Mouse (Mus musculus) leukemia stem cell, adult 10-12 weeks (primary cell): ENCODE data around the gene Fam102a. TPM values are rescaled to one million over a fixed set of nuclear protein-coding genes. Genes with fewer than 3 reads are reported as not detected.

Experiments
- polyA plus RNA-seq: library from polyadenylated mRNA; stranded (reverse); fragments of >175 nt; gene quantifications from 2 replicates; pipeline ENCODE4 v1.2.3, GENCODE M21; 2012; ENCODE audit warnings: low replicate concordance

Fam102a gene
- polyA plus RNA-seq = 23.3 and 36.8 TPM in 2 replicates

GRCm38 (mm10) chr2:32534733-32535471, at the start of gene Fam102a:
Gene Fam102a (plus strand): TSS chr2:32535332.

DNA sequence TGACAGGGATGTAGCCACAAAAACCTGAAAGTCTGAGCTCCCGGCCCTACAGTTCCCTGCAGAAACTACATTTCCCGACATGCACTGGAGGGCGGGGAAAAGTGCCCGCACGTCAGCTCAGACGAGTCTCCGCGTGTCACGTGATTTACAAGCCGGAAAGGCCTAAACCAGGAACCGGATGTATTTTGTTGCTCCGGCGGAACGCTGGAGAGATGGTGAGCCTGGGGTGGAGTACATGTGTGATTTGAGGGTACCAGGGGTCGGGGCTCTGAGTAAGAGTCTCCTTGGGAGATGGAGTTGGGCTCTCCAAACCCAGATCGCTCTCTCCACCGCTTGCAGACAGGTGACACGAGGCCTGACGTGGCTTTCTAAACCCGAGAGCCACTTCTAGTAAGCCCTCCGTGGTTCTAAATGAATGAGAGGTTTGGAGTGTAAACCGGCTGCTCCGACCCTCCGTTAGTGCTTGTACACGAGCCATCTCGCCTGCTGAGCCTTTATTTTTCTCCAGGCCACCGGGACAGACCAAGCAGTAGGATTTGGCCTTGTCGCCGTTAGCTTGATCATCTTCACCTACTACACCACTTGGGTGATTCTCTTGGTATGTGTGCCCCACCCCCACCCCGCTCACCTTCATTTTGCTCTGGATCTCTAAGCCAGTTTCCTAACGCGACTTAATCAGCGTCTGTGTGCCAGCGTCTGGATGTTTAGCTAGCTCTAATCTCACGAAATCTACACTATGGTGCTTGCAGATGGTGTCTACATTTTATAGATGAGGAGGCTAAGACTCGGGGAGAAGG, 35.8 kb downstream of the Fam102a start, which contains the start of gene Dpm2:
Gene Dpm2 (plus strand): TSS at position 161 of the 797 bp plus-strand sequence.

GRCm38 (mm10) chr2:32574497-32574896, 39.4 kb downstream of the Fam102a start, which contains the start of gene Pip5kl1:
Gene Pip5kl1 (plus strand): TSS chr2:32574797.

DNA sequence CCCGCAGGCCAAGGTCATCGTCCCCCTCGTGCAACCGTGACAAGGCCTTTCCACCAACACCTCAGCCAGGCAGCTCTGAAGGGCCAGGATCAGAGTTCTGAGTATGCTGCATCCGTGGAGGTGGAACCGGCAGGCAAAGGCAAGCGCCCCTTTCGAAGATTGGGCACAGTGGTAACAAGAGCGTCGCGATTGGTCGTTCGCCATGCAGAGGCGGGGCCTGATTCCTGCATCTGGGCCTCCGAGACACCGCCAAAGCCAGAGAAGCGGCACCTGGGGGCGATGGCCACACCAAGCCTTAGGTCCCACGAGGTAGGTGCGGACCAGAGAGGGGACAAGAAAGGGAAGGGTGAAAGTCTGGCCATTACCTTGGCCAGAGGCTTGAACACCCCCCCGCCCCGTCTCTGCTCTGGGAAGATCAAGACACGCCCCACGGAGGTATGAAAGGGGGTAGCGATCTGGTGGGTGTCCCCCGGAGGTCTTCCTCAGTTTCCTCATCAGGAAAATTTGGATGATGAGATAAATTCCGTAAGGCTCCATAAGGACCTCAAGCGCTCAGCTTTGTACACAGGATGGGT, 40.5 kb downstream of the Fam102a start, which contains the start of gene 9430097D07Rik:
Gene 9430097D07Rik (minus strand): TSS at position 99 of the 575 bp plus-strand sequence.

GRCm38 (mm10) chr2:32586871-32587351, 51.8 kb downstream of the Fam102a start, which contains the start of gene St6galnac4:
Gene St6galnac4 (plus strand): TSS chr2:32587095.

GRCm38 (mm10) chr2:32599409-32599808, 64.3 kb downstream of the Fam102a start, which contains the start of gene St6galnac6:
Gene St6galnac6 (plus strand): TSS chr2:32599709.

Other genes starting within 250 kb of the Fam102a start
- gene Golga2, start 247.9 kb upstream of the Fam102a start, polyA plus RNA-seq = 17.2 and 28.6 TPM in 2 replicates
- gene Swi5, start 247.3 kb upstream of the Fam102a start, polyA plus RNA-seq = 47.5 and 702 TPM in 2 replicates
- 184 and 189 TPM in 2 replicates for gene Ciz1, start 183.0 kb upstream of the Fam102a start, polyA plus RNA-seq
- gene Dnm1, start 182.0 kb upstream of the Fam102a start, polyA plus RNA-seq = 1.1 and 1.2 TPM in 2 replicates
- 140 and 176 TPM in 2 replicates for gene 1110008P14Rik, start 153.4 kb upstream of the Fam102a start, polyA plus RNA-seq
- 9.3 and 10.4 TPM in 2 replicates for gene Lcn2, start 147.1 kb upstream of the Fam102a start, polyA plus RNA-seq
- gene Ptges2, start 139.4 kb upstream of the Fam102a start, polyA plus RNA-seq = 6.3 and 10.6 TPM in 2 replicates
- 6.0 and 8.3 TPM in 2 replicates for gene Naif1, start 84.9 kb upstream of the Fam102a start, polyA plus RNA-seq
- gene Slc25a25, start 83.9 kb upstream of the Fam102a start, polyA plus RNA-seq = 15.3 and 20.4 TPM in 2 replicates
- 5.0 and 7.4 TPM in 2 replicates for gene Dpm2, start 35.5 kb downstream of the Fam102a start, polyA plus RNA-seq
- gene Pip5kl1, start 39.5 kb downstream of the Fam102a start, polyA plus RNA-seq = 0.31 and 1.0 TPM in 2 replicates
- gene 9430097D07Rik, start 40.4 kb downstream of the Fam102a start, polyA plus RNA-seq = not detected in 2 replicates
- 41.1 and 44.9 TPM in 2 replicates for gene St6galnac4, start 51.8 kb downstream of the Fam102a start, polyA plus RNA-seq
- 39.1 and 52.2 TPM in 2 replicates for gene St6galnac6, start 64.4 kb downstream of the Fam102a start, polyA plus RNA-seq
- gene Ak1, start 86.4 kb downstream of the Fam102a start, polyA plus RNA-seq = 1.6 and 2.2 TPM in 2 replicates
- gene Eng, start 111.3 kb downstream of the Fam102a start, polyA plus RNA-seq = 89.9 and 110 TPM in 2 replicates
- 258 and 389 TPM in 2 replicates for gene Fpgs, start 168.8 kb downstream of the Fam102a start, polyA plus RNA-seq
- 38.8 and 118 TPM in 2 replicates for gene Cdk9, start 177.7 kb downstream of the Fam102a start, polyA plus RNA-seq
- 29.1 and 30.6 TPM in 2 replicates for gene Sh2d3c, start 185.7 kb downstream of the Fam102a start, polyA plus RNA-seq
- gene 6330409D20Rik, start 205.7 kb downstream of the Fam102a start, polyA plus RNA-seq = not detected in 2 replicates
- gene Tor2a, start 221.9 kb downstream of the Fam102a start, polyA plus RNA-seq = 43.2 and 120 TPM in 2 replicates
- 0.10 and 0.16 TPM in 2 replicates for gene Ttc16, start 240.3 kb downstream of the Fam102a start, polyA plus RNA-seq
- gene Ptrh1, start 240.5 kb downstream of the Fam102a start, polyA plus RNA-seq = 6.5 and 19.0 TPM in 2 replicates
- not detected in 2 replicates for gene Cfap157, start 249.1 kb downstream of the Fam102a start, polyA plus RNA-seq